Mouse (Mus musculus): ENCODE results near the gene Pcgf1. TPM values are rescaled to one million over a fixed set of nuclear protein-coding genes. Genes with fewer than 3 reads are reported as not detected.
A peak's percentile ranks its signal among the peaks of the same experiment; 100 is the strongest.

Gene Pcgf1
- polyA plus RNA-seq, 1 experiment from 2014 or later: 43.1 TPM

- Histone ChIP-seq H3K27ac (ENCODE audit: low read length) (no peak overlapping the region), H3K9ac (replicated peaks; ENCODE audit: low read length) (peak overlapping the region; percentile 53)
These were observed 39.1 kb upstream of the Pcgf1 start for GRCm38 (mm10) chr6:83038496-83039012.

DNA sequence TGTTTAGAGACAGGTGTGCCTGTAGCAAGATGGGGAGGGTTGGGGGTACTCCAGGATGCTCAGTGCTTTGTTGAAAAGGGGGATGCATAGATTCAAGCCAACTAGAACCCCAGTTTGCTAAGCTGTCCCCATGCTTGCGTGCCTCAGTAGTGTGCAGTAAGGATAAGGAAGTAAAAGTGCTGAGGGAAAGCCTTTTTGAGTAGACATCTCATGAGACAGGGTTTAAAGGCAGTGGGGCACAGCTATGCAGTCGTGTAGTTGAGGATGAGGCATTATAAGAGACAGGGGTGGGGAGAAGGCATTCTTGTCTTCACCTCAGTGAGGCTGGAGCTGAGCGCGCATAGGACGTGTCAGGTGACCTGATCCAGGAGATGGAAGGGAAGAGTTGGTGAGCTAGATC is 37.1 kb upstream of the Pcgf1 start:
- H3K4me3 ChIP-seq (ENCODE audit: low read length): no peak overlapping the region
- ATAC-seq (ENCODE audit: low FRiP score, low TSS enrichment): no peak
- no peaks in the 10 kb centered on the region for H3K9me3 ChIP-seq (ENCODE audit: low read length)
- peaks cover 9% of the 10 kb centered on the region for H3K4me1 ChIP-seq (ENCODE audit: insufficient read depth, low read length)
- WGBS: 85% methylated on average over 5 of the region's 5 CpGs
- H3K9ac ChIP-seq (replicated peaks; ENCODE audit: low read length): no peak overlapping the region
- no peaks in the 10 kb centered on the region for H3K27me3 ChIP-seq (ENCODE audit: insufficient read depth, low read length)
- H3K27ac ChIP-seq (ENCODE audit: low read length): no peak overlapping the region
- no peak overlapping the region for H3K4me2 ChIP-seq (replicated peaks; ENCODE audit: low read depth, low read length)
- no peaks in the 10 kb centered on the region for H3K36me3 ChIP-seq (ENCODE audit: insufficient read depth, low read length)

More at GRCm38 (mm10) chr6:83038496-83039012, 39.1 kb upstream of the Pcgf1 start:
- Histone ChIP-seq H3K27me3 (ENCODE audit: insufficient read depth, low read length) (no peaks in the 10 kb centered on the region), H3K4me2 (replicated peaks; ENCODE audit: low read depth, low read length) (peak overlapping the region; percentile 50), H3K4me1 (ENCODE audit: insufficient read depth, low read length) (peaks cover 19% of the 10 kb centered on the region), H3K36me3 (ENCODE audit: insufficient read depth, low read length) (no peaks in the 10 kb centered on the region), H3K9me3 (ENCODE audit: low read length) (no peaks in the 10 kb centered on the region), H3K4me3 (ENCODE audit: low read length) (peak overlapping the region; percentile 31)
- peak; percentile 68 for ATAC-seq (ENCODE audit: low FRiP score, low TSS enrichment)
- WGBS: 13% methylated on average over 24 of the region's 24 CpGs

- ATAC-seq (ENCODE audit: low FRiP score, low TSS enrichment): no peak
- no peaks in the 10 kb centered on the region for H3K27me3 ChIP-seq (ENCODE audit: insufficient read depth, low read length)
- H3K36me3 ChIP-seq (ENCODE audit: insufficient read depth, low read length): no peaks in the 10 kb centered on the region
- no peaks in the 10 kb centered on the region for H3K9me3 ChIP-seq (ENCODE audit: low read length)
- H3K4me3 ChIP-seq (ENCODE audit: low read length): no peak overlapping the region
- H3K4me2 ChIP-seq (replicated peaks; ENCODE audit: low read depth, low read length): no peak overlapping the region
- no peak overlapping the region for H3K9ac ChIP-seq (replicated peaks; ENCODE audit: low read length)
- H3K4me1 ChIP-seq (ENCODE audit: insufficient read depth, low read length): peaks cover 4% of the 10 kb centered on the region
- WGBS: 75% methylated on average over 6 of the region's 6 CpGs
- H3K27ac ChIP-seq (ENCODE audit: low read length): no peak overlapping the region
These were observed 34.1 kb upstream of the Pcgf1 start for GRCm38 (mm10) chr6:83043561-83043960.

GRCm38 (mm10) chr6:83043993-83044392 is 33.7 kb upstream of the Pcgf1 start:
- H3K4me3 ChIP-seq (ENCODE audit: low read length): no peak overlapping the region
- H3K27ac ChIP-seq (ENCODE audit: low read length): no peak overlapping the region
- no peaks in the 10 kb centered on the region for H3K4me1 ChIP-seq (ENCODE audit: insufficient read depth, low read length)
- 91% methylated on average over 5 of the region's 5 CpGs for WGBS
- H3K9me3 ChIP-seq (ENCODE audit: low read length): no peaks in the 10 kb centered on the region
- no peak overlapping the region for H3K9ac ChIP-seq (replicated peaks; ENCODE audit: low read length)
- no peak overlapping the region for H3K4me2 ChIP-seq (replicated peaks; ENCODE audit: low read depth, low read length)
- no peaks in the 10 kb centered on the region for H3K36me3 ChIP-seq (ENCODE audit: insufficient read depth, low read length)
- no peaks in the 10 kb centered on the region for H3K27me3 ChIP-seq (ENCODE audit: insufficient read depth, low read length)
- ATAC-seq (ENCODE audit: low FRiP score, low TSS enrichment): no peak

DNA sequence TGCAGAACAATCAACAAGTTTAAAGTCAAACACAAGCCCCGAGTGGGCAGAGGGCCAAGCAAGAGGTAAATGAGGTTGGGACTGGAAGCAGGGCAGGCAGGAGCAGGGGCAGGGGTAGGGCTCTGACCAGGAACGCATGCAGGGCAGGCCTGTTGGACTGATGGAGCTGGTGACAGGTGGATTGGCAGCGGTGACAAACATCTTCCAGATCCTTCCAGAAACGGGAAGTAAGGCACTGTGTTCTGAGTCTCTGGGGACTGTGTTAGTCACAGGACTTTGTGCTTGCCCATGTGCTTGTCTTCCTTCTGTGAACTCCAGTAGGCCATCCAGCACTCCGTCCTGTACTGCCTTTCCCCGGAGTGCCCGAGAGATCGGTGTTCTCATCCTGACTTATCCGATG is 32.9 kb upstream of the Pcgf1 start:
- no peaks in the 10 kb centered on the region for H3K36me3 ChIP-seq (ENCODE audit: insufficient read depth, low read length)
- no peak overlapping the region for H3K4me2 ChIP-seq (replicated peaks; ENCODE audit: low read depth, low read length)
- H3K9me3 ChIP-seq (ENCODE audit: low read length): no peaks in the 10 kb centered on the region
- no peak overlapping the region for H3K27ac ChIP-seq (ENCODE audit: low read length)
- no peak overlapping the region for H3K4me3 ChIP-seq (ENCODE audit: low read length)
- no peak overlapping the region for H3K9ac ChIP-seq (replicated peaks; ENCODE audit: low read length)
- 76% methylated on average over 9 of the region's 9 CpGs for WGBS
- H3K4me1 ChIP-seq (ENCODE audit: insufficient read depth, low read length): no peaks in the 10 kb centered on the region
- ATAC-seq (ENCODE audit: low FRiP score, low TSS enrichment): no peak
- H3K27me3 ChIP-seq (ENCODE audit: insufficient read depth, low read length): no peaks in the 10 kb centered on the region

GRCm38 (mm10) chr6:83049367-83049766 is 28.3 kb upstream of the Pcgf1 start:
- no peak overlapping the region for H3K4me2 ChIP-seq (replicated peaks; ENCODE audit: low read depth, low read length)
- peaks cover 15% of the 10 kb centered on the region for H3K36me3 ChIP-seq (ENCODE audit: insufficient read depth, low read length)
- peaks cover 10% of the 10 kb centered on the region for H3K4me1 ChIP-seq (ENCODE audit: insufficient read depth, low read length)
- no peak for ATAC-seq (ENCODE audit: low FRiP score, low TSS enrichment)
- WGBS: 73% methylated on average over 10 of the region's 10 CpGs
- H3K27ac ChIP-seq (ENCODE audit: low read length): no peak overlapping the region
- no peaks in the 10 kb centered on the region for H3K9me3 ChIP-seq (ENCODE audit: low read length)
- no peaks in the 10 kb centered on the region for H3K27me3 ChIP-seq (ENCODE audit: insufficient read depth, low read length)
- no peak overlapping the region for H3K4me3 ChIP-seq (ENCODE audit: low read length)
- no peak overlapping the region for H3K9ac ChIP-seq (replicated peaks; ENCODE audit: low read length)

DNA sequence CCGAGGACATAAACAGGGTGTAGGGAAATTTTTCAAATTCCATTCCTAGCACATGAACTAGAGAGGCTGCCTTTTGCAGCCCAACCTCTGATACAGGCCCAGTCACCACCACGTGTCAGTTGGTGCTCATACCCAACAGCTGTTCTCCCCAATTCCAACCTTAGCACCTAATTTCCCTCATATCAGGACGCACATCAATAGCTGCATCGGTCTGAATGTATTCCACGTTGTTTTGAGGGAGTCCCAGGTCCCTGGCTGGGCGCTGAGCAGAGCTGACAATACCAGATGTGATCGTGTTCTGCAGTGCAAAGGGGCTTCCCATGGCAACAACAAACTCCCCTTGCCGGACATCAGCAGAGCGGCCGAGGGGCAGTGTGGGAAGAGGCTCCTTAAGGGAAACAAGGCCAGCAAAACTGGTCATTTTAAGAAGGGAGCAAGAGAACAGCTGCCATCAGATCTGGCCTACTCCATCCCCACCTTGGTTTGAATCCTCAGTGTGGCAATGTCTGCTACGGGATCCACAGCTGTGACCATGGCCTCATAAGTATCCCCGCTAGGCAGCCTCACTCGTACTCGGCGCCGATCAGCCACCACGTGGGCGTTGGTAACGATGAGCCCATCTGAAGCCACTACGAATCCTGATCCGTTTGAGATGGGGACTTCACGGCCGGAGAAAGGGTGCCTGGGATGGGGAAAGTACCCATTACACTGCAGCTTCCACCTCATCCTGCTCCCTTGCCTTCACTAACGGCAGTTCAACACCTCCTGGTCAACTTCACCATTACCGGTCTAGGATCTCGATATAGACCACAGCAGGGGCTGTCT is 24.3 kb upstream of the Pcgf1 start:
- WGBS: 1% methylated on average over 26 of the region's 26 CpGs
- H3K27ac ChIP-seq (ENCODE audit: low read length): peak overlapping the region; percentile 87
- peaks cover 33% of the 10 kb centered on the region for H3K36me3 ChIP-seq (ENCODE audit: insufficient read depth, low read length)
- H3K4me1 ChIP-seq (ENCODE audit: insufficient read depth, low read length): peaks cover 20% of the 10 kb centered on the region
- no peaks in the 10 kb centered on the region for H3K9me3 ChIP-seq (ENCODE audit: low read length)
- ATAC-seq (ENCODE audit: low FRiP score, low TSS enrichment): no peak; the same call in 1 of the 2 replicates
- H3K9ac ChIP-seq (replicated peaks; ENCODE audit: low read length): peak overlapping the region; percentile 94
- peak overlapping the region; percentile 90 for H3K4me2 ChIP-seq (replicated peaks; ENCODE audit: low read depth, low read length)
- peak overlapping the region; percentile 97 for H3K4me3 ChIP-seq (ENCODE audit: low read length)
- no peaks in the 10 kb centered on the region for H3K27me3 ChIP-seq (ENCODE audit: insufficient read depth, low read length)

DNA sequence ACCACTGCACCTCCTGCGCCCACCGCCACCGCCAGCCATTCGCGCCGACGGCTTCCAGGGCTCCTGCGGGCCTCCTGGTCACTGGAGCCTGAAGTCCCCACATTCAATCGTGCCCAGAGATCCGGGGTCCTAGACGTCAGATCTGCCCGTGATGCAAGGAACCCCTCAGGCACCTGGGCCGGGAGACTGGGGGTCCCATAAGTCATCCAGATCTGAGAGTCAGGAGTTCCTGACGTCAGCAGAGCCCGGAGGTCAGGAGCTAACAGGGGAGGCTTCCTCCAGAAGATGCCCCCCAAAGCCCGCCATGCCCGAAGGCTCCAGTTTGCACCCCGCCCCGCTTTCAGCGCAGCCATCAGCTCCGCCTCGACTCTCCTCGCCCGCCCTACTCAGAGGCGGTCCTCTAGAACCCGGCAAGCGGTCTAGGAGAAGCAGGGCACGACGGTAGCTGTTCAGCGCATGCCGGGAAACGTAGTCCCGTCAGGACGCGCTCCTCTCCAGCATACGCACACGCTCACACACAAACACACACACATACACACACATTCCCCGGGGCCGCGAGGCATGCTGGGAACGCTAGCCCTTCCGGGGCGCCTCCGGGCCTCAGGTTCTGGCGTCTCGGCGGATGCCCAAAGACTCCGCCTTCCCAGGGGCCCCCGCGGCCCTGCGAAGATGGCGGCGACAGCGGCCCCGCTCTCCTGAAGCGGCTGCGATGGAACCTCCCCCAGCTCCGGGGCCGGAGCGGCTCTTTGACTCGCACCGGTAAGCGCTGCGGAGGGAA is 23.4 kb upstream of the Pcgf1 start, which contains the start of gene Aup1:
TSS of gene Aup1 (plus strand) at position 448 of the 778 bp plus-strand sequence.
- peaks cover 33% of the 10 kb centered on the region for H3K36me3 ChIP-seq (ENCODE audit: insufficient read depth, low read length)
- no peaks in the 10 kb centered on the region for H3K9me3 ChIP-seq (ENCODE audit: low read length)
- peak within 1 kb of the TSS; percentile 90 for H3K4me2 ChIP-seq (replicated peaks; ENCODE audit: low read depth, low read length)
- no peaks in the 10 kb centered on the region for H3K27me3 ChIP-seq (ENCODE audit: insufficient read depth, low read length)
- peak; percentile 97 for ATAC-seq (ENCODE audit: low FRiP score, low TSS enrichment)
- peak within 1 kb of the TSS; percentile 94 for H3K9ac ChIP-seq (replicated peaks; ENCODE audit: low read length)
- WGBS: under 1% methylated on average over 58 of the region's 64 CpGs
- H3K4me3 ChIP-seq (ENCODE audit: low read length): peak within 1 kb of the TSS; percentile 97
- peaks cover 20% of the 10 kb centered on the region for H3K4me1 ChIP-seq (ENCODE audit: insufficient read depth, low read length)
- peak within 1 kb of the TSS; percentile 87 for H3K27ac ChIP-seq (ENCODE audit: low read length)

DNA sequence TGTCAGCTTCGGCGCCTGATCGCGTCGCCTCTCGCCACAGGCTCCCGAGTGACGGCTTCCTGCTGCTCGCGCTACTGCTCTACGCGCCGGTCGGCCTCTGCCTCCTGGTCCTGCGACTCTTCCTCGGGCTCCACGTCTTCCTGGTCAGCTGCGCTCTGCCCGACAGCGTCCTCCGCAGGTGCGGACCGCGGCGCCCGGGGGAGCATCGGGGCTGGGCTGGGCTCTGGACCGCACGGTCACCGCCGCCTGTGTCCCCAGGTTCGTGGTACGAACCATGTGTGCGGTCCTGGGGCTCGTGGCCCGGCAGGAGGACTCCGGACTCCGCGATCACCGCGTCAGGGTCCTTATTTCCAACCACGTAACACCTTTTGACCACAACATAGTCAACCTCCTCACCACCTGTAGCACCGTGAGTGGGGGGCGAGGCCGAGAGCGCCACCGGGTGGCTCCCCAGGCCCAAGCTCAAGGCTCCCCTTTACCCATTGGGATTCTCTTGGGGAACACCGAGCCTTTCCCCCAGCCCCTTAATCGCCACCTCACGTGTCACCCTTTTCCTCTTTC is 22.7 kb upstream of the Pcgf1 start, which contains the start of gene Htra2:
TSS of gene Htra2 (minus strand) at position 403 of the 561 bp plus-strand sequence.
- ATAC-seq (ENCODE audit: low FRiP score, low TSS enrichment): peak; percentile 36
- H3K9ac ChIP-seq (replicated peaks; ENCODE audit: low read length): peak within 1 kb of the TSS; percentile 94
- H3K27me3 ChIP-seq (ENCODE audit: insufficient read depth, low read length): no peaks in the 10 kb centered on the region
- H3K9me3 ChIP-seq (ENCODE audit: low read length): no peaks in the 10 kb centered on the region
- peak within 1 kb of the TSS; percentile 97 for H3K4me3 ChIP-seq (ENCODE audit: low read length)
- H3K27ac ChIP-seq (ENCODE audit: low read length): peak within 1 kb of the TSS; percentile 87
- H3K36me3 ChIP-seq (ENCODE audit: insufficient read depth, low read length): peaks cover 33% of the 10 kb centered on the region
- H3K4me2 ChIP-seq (replicated peaks; ENCODE audit: low read depth, low read length): peak within 1 kb of the TSS; percentile 90
- H3K4me1 ChIP-seq (ENCODE audit: insufficient read depth, low read length): peaks cover 20% of the 10 kb centered on the region
- WGBS: under 1% methylated on average over 50 of the region's 50 CpGs
